ENCODE assay signal across 11 mouse cellular contexts in the genomic region with DNA sequence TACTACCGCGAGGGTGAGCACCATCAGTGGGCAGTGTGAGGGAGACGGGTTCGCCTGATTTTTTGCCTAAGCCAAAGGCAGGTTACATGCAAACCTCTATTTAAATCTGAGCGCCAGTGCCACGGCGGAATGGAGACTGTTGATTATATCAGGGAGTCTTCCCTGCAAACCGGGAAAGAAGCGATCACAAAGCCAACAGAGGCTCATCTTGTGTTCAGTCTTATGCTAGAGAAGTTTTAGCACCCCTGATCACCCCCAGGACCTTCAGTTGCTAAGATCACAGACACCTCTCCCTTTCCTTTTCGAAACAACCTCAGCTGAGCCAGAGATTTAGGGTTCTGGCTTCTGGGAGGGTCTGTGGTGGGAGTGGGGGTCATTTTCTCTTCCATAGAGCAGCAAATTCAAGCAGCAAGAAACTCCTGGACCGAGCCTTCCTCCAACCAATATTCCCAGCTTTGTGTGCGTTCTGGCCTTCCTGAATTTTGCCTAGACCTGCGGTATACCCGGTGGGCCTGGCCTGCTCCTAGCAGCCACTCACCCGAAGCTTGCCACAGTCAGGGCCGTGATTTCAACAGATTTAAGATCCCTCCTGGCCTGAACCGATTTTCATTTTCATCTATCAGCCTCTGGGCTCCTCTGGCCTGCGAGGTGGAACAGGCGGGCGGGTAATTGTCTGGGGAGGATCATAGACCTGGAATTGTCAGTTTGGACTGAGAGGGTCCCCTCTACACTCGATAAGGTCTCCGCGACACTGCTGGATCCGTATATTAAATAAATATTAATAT. TPM values are rescaled to one million over a fixed set of nuclear protein-coding genes. Genes with fewer than 3 reads are reported as not detected.
DNase-seq lines count a peak whose midpoint lies in the region; ATAC-seq and TF ChIP-seq lines count a peak whose summit lies in the region.
"Had no signal": no experiment of that assay in that cellular context is flagged by ENCODE, and none has a peak within 500 bp of the region (broad histone marks: within the 10 kb centered on the region; RNA-seq: fewer than 3 reads in every experiment).

No protein-coding gene starts in this region.

- no peak for TF ChIP-seq POLR2A in kidney, adult 2 months (IDR thresholded peaks at IDR 0.05; ENCODE audit: low read depth, low read length)

- H3K4me1 ChIP-seq in forebrain, embryonic 15.5 days, result peaks cover 45% of the 10 kb centered on the region
- peaks cover 61% of the 10 kb centered on the region for H3K4me1 ChIP-seq in midbrain, embryonic 13.5 days (replicated peaks)
- no peaks in the 10 kb centered on the region for H3K4me1 ChIP-seq in kidney, adult 2 months (ENCODE audit: control insufficient read depth, insufficient read depth, low read length)

- peak overlapping the region; percentile 39 for H3K9ac ChIP-seq in forebrain, embryonic 15.5 days (replicated peaks)
- peak overlapping the region; percentile 88 for H3K9ac ChIP-seq in midbrain, embryonic 13.5 days (replicated peaks)

- H3K36me3 ChIP-seq in forebrain, embryonic 15.5 days, result no peaks in the 10 kb centered on the region
- no peaks in the 10 kb centered on the region for H3K36me3 ChIP-seq in midbrain, embryonic 13.5 days
- H3K36me3 ChIP-seq in kidney, adult 2 months (ENCODE audit: control insufficient read depth, insufficient read depth, low read length), result no peaks in the 10 kb centered on the region

- peaks cover 80% of the 10 kb centered on the region for H3K27me3 ChIP-seq in forebrain, embryonic 15.5 days
- peaks cover 90% of the 10 kb centered on the region for H3K27me3 ChIP-seq in midbrain, embryonic 13.5 days
- H3K27me3 ChIP-seq in kidney, adult 2 months (replicated peaks; ENCODE audit: control insufficient read depth, insufficient read depth, low read length), result peaks cover 7% of the 10 kb centered on the region

- DNase-seq in brain, adult 2 months (ENCODE audit: low read depth, low spot score), result peak; percentile 38
- peak; percentile 69 for DNase-seq in cerebellum, adult 9-11 months
- no peak for DNase-seq in kidney, adult 2 months
- no peak for DNase-seq in kidney, adult 9 months
- DNase-seq: adrenal gland, adult 2 months; layer of hippocampus, adult 9-11 months; liver had no signal

- peak overlapping the region; percentile 47 for H3K4me3 ChIP-seq in forebrain, embryonic 15.5 days
- H3K4me3 ChIP-seq in midbrain, embryonic 13.5 days (replicated peaks), result peak overlapping the region; percentile 54
- no peak overlapping the region for H3K4me3 ChIP-seq in kidney, adult 2 months (ENCODE audit: insufficient read depth, low read depth, low read length)

- H3K9me3 ChIP-seq in forebrain, embryonic 15.5 days, result no peaks in the 10 kb centered on the region
- H3K9me3 ChIP-seq in midbrain, embryonic 13.5 days, result no peaks in the 10 kb centered on the region

- peak overlapping the region; percentile 91 for H3K27ac ChIP-seq in forebrain, embryonic 15.5 days (replicated peaks)
- peak overlapping the region; percentile 93 for H3K27ac ChIP-seq in midbrain, embryonic 13.5 days
- H3K27ac ChIP-seq in kidney, adult 2 months (ENCODE audit: insufficient read depth, low read depth, low read length), result no peak overlapping the region

- H3K4me2 ChIP-seq in forebrain, embryonic 15.5 days (replicated peaks), result peak overlapping the region; percentile 74
- peak overlapping the region; percentile 70 for H3K4me2 ChIP-seq in midbrain, embryonic 13.5 days (replicated peaks)

- 14% methylated on average over 24 of the region's 24 CpGs for WGBS in forebrain, embryonic 15.5 days
- WGBS in midbrain, embryonic 13.5 days, result 3% methylated on average over 24 of the region's 24 CpGs
- 6% methylated on average over 24 of the region's 24 CpGs for WGBS in kidney, adult 2 months

- no peak for ATAC-seq in forebrain, embryonic 15.5 days (replicated peaks)
- no peak for ATAC-seq in midbrain, embryonic 13.5 days
- ATAC-seq in activated CD4-positive, CD25-positive, alpha-beta regulatory T cell, adult 4 months, result no peak

- no peak for TF ChIP-seq CTCF in kidney, adult 2 months (conservative IDR thresholded peaks at IDR 0.05; ENCODE audit: insufficient read depth, insufficient read length, low read depth, low read length)

RNA-seq across cellular contexts. Expression of a gene that starts 17.1 kb away (rescaled TPM):
- 9.6 and 9.8 TPM in 2 replicates for polyA plus RNA-seq in forebrain, embryonic 15.5 days (2015; fragmentation: Nextera tagmentation; extraction: Ambion mirVana)
- polyA plus RNA-seq in midbrain, embryonic 13.5 days (2015; fragmentation: Nextera tagmentation; extraction: Ambion mirVana), result 14.8 and 16.4 TPM in 2 replicates
- polyA plus RNA-seq in activated CD4-positive, CD25-positive, alpha-beta regulatory T cell, adult 4 months (2017; shearing (Covaris generic)), result not detected
- polyA plus RNA-seq in kidney, adult 2 months (2012; rRNA removed), result not detected in 2 replicates
- polyA plus RNA-seq: small intestine, adult 2 months had no signal

RNA-seq across cellular contexts. Expression of a gene that starts 20.4 kb away (rescaled TPM):
- polyA plus RNA-seq in forebrain, embryonic 15.5 days (2015; fragmentation: Nextera tagmentation; extraction: Ambion mirVana), result 46.2 and 55.0 TPM in 2 replicates
- polyA plus RNA-seq in midbrain, embryonic 13.5 days (2015; fragmentation: Nextera tagmentation; extraction: Ambion mirVana), result 53.2 and 56.6 TPM in 2 replicates
- polyA plus RNA-seq in activated CD4-positive, CD25-positive, alpha-beta regulatory T cell, adult 4 months (2017; shearing (Covaris generic)), result not detected
- polyA plus RNA-seq in kidney, adult 2 months (2012; rRNA removed), result not detected in 2 replicates
- polyA plus RNA-seq: adrenal gland, adult 2 months; small intestine, adult 2 months had no signal

Comparison
In these comparisons a context has a peak if more than half of its experiments do, and no peak if none do; other contexts are left out.
1. DNase-seq: peak in brain, adult 2 months (single experiment) and cerebellum, adult 9-11 months (single experiment); none in kidney, adult 2 months (single experiment) and kidney, adult 9 months (single experiment).
2. RNA of a gene that starts 17.1 kb away (polyA plus RNA-seq): 14.8 to 16.4 TPM in midbrain, embryonic 13.5 days and 9.6 to 9.8 TPM in forebrain, embryonic 15.5 days; not detected in activated CD4-positive, CD25-positive, alpha-beta regulatory T cell, adult 4 months and not detected in kidney, adult 2 months; every median in the first group is over 10 times any median in the second.
3. RNA of a gene that starts 20.4 kb away (polyA plus RNA-seq): 46.2 to 55.0 TPM in forebrain, embryonic 15.5 days and 53.2 to 56.6 TPM in midbrain, embryonic 13.5 days; not detected in activated CD4-positive, CD25-positive, alpha-beta regulatory T cell, adult 4 months and not detected in kidney, adult 2 months; every median in the first group is over 10 times any median in the second.